Mouse (Mus musculus) CH12.LX (cell line): ENCODE data around the gene Pop7.

ENCODE experiments used
- BHLHE40 ChIP-seq: IDR thresholded peaks from 2 replicates; pipeline ENCODE4 v1.6.1; 2011; ENCODE audit warnings: mild to moderate bottlenecking, low read depth, low read length, improper control_type of control experiment
- CHD1 ChIP-seq: IDR thresholded peaks from 2 replicates; pipeline ENCODE4 v1.6.1; 2012; ENCODE audit warnings: low read depth, low read length, improper control_type of control experiment, inconsistent platforms
- CTCF ChIP-seq, 2 experiments: IDR thresholded peaks in 1 of 2; conservative IDR thresholded peaks in 1 of 2; 2 replicates each; pipeline ENCODE4 v1.5.1; 2011 to 2012; ENCODE audit warnings: low read depth in 2 of 2, low read length in 2 of 2, improper control_type of control experiment in 1 of 2, inconsistent platforms in 1 of 2, mild to moderate bottlenecking in 1 of 2, moderate library complexity in 1 of 2
- EP300 ChIP-seq: IDR thresholded peaks from 2 replicates; pipeline ENCODE4 v1.6.1; 2011; ENCODE audit warnings: low read length, improper control_type of control experiment
- MAX ChIP-seq: IDR thresholded peaks from 2 replicates; pipeline ENCODE4 v1.6.1; 2011; ENCODE audit warnings: low read length, improper control_type of control experiment
- MEF2A ChIP-seq: IDR thresholded peaks from 2 replicates; pipeline ENCODE4 v1.6.1; 2014; ENCODE audit warnings: low read depth, mild to moderate bottlenecking, inconsistent platforms, low read length, improper control_type of control experiment, borderline replicate concordance
- MYC ChIP-seq: IDR thresholded peaks from 2 replicates; pipeline ENCODE4 v1.6.1; 2011; ENCODE audit warnings: low read depth, mild to moderate bottlenecking, improper control_type of control experiment, low read length
- POLR2A ChIP-seq: IDR thresholded peaks from 2 replicates; pipeline ENCODE4 v1.6.1; 2011; ENCODE audit warnings: low read depth, mild to moderate bottlenecking, improper control_type of control experiment, low read length
- SIN3A ChIP-seq: IDR thresholded peaks from 2 replicates; pipeline ENCODE4 v1.6.1; 2012; ENCODE audit warnings: low read length, improper control_type of control experiment, inconsistent platforms
- TBP ChIP-seq: conservative IDR thresholded peaks from 2 replicates; pipeline ENCODE4 v1.6.1; 2011; ENCODE audit warnings: low read depth, low read length, improper control_type of control experiment
- UBTF ChIP-seq: IDR thresholded peaks from 2 replicates; pipeline ENCODE4 v1.6.1; 2012; ENCODE audit warnings: low read depth, mild to moderate bottlenecking, inconsistent platforms, low read length, improper control_type of control experiment, moderate library complexity
- USF1 ChIP-seq: IDR thresholded peaks from 2 replicates; pipeline ENCODE4 v1.6.1; 2014; ENCODE audit warnings: low read depth, mild to moderate bottlenecking, inconsistent platforms, low read length, improper control_type of control experiment
- ZNF384 ChIP-seq: IDR thresholded peaks from 2 replicates; pipeline ENCODE4 v1.6.1; 2012; ENCODE audit warnings: low read depth, low read length, improper control_type of control experiment, inconsistent platforms

DNA sequence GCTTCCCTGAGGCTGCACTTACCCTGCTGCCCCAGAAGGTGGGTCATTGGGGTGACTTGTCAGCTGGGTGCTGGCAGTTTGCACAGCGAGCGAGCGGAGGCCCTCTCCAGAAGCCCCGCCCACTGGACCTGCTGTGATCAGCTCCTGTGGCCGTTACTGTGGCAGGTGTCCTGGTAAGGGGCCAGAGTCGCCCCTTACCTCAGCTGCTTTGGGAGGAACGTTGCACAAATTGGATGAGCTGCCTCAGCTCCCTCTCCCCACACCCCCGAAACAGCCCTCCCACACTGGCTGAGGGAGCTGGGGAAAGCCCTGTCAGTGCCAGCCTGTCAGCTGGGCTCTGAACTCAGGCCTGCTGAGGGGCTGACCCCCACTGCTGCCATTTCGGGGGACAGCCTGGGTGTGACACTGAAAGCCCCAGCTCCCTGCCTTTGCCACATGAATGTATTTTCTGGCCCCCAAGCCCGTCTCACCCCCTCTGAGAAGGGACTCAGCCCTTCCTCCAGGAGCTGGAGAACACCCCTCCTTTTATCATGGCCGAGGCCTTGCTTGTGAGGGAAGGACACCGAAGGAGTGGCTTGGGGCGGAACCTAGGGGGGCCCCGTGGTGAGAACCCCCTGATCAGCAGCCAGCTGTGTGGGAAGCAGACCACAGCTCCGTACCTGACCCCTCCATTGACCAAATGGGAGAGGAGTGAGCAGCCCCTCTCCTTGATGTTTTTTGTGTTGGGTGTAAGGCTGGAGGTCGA, 24.0 kb upstream of the Pop7 start:
- TF ChIP-seq EP300: no peak
- no peak for TF ChIP-seq CTCF (conservative IDR thresholded peaks at IDR 0.05 in 1 of 2, IDR thresholded peaks at IDR 0.05 in 1 of 2; ENCODE audit: low read depth in 2 of 2, low read length in 2 of 2)
- no peak for TF ChIP-seq POLR2A
- no peak for TF ChIP-seq UBTF
- TF ChIP-seq SIN3A: no peak
- no peak for TF ChIP-seq TBP
- TF ChIP-seq ZNF384: no peak
- no peak for TF ChIP-seq BHLHE40
- no peak for TF ChIP-seq CHD1
- no peak for TF ChIP-seq USF1
- TF ChIP-seq MYC: no peak
- no peak for TF ChIP-seq MAX
- no peak for TF ChIP-seq MEF2A
